Mouse (Mus musculus): ENCODE results near the gene Obp2a. TPM values are rescaled to one million over a fixed set of nuclear protein-coding genes. Genes with fewer than 3 reads are reported as not detected.
"Not testable (repeated sequence)": the region's sequence is repeated elsewhere in the genome, so short reads cannot be mapped to it uniquely, and the experiment has no call there.

Obp2a gene
- total RNA-seq, 2 experiments from 2014 or later, result not detected

DNA sequence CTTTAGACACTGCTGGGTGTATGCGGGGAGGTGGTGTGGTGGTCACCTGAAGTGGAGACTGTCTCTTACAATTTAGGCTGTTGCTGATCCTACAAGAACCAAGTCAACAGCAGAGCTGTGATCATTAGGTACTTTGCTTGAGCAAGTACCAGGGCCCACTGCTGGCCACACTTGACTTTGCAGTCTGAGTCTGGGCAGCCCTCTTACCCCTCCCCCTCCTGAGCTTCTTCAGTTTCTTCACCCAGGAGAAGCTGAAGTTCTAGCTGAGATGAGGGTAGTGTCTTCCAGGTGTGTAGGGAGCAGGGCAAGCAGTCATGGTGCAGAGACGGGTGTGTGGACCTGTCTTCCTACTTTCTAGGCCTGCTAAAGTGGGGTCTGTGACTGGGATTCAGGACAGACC is 8.3 kb downstream of the Obp2a start:
- intact Hi-C loops (cut with DNase I), result no loop called here
- DNase-seq, result no peak

DNA sequence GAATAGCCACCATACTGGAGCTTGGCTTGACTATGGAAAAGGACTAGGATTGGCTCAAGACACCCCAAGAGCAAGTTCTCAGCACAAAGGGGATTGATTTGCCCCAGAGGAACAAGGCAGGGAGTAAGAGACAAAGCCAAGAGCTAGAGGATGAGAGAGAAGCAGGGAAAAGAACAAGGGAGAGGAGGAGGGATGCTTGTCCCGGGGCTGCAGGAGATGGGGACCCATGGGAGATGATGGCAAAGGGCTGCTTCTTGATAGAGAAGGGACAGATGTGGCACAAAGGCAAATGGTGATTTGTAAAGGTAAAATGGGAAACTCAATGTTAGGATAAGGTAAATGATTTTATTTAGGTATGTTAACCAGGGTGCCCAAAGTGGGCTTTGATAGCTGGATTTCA is 9.2 kb downstream of the Obp2a start:
- DNase-seq; intact Hi-C loops (cut with DNase I): not testable (repeated sequence)

DNA sequence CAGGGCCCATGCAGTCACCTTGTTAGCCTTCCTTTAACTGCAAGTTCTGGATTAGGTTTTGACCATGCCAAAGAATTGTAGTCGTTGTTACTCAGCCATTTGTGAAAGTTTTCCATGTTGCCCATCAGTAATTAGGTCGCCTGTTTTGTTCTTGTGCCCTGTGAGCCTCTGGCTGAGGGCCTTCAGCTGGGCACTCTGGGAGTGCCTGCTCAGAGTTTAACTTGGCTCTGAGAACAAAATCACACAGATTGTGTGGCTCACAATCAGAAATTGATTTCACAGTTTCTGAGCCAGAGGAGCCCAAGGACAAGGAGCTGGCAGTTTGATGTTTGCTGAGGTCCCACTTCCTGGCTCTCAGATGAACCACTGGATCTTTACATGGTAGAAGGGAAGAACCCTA is 9.9 kb downstream of the Obp2a start:
- intact Hi-C loops (cut with DNase I), result loop anchor here (2.0 kb wide), 1 partner anchor 39 kb away; no protein-coding TSS in a partner anchor

DNA sequence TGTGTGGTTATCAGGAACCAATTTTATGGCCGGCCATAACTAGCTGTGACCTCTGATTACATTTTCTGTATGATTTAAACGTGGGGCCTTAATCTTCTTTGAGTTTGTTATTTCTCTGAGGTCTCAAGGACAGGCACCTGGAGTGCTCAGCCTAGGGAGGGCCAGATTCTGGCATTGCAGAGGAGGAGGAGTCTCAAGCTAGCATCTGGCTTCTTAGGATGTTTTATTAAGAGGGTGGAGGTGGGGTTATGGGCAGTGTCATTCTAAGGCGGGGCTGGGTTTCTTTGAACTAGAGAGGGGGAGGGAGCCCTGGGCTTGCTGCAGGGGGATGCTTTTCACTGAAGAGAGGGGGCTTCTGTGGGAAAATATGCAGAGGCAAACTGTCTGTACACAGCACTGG is 11.8 kb downstream of the Obp2a start:
- DNase-seq, result not testable (repeated sequence)
- intact Hi-C loops (cut with DNase I), result loop anchor here (2.0 kb wide), 1 partner anchor 37 kb away; no protein-coding TSS in a partner anchor

More for the DNA sequence above, 9.9 kb downstream of the Obp2a start:
- not testable (repeated sequence) for DNase-seq

DNA sequence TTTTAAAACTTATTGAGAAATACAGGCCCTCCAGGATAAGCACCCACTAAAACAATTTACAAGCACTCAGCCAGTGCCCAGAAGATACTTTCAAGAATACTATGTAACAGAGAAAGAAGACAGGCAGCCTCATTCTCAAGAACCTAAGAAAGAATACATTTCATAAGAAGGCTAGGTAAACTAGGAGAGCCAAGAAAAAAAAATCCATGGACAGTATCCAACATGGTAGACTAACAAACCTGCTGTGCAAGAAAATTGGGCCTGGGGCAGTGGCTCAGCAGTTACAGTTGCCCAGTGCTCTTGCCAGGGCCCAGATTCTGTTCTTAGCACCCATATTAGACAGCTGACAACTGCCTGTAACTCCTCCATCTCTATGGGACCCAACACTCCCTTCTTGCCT is 17.4 kb downstream of the Obp2a start:
- intact Hi-C loops (cut with DNase I), result no loop called here
- no peak for DNase-seq

DNA sequence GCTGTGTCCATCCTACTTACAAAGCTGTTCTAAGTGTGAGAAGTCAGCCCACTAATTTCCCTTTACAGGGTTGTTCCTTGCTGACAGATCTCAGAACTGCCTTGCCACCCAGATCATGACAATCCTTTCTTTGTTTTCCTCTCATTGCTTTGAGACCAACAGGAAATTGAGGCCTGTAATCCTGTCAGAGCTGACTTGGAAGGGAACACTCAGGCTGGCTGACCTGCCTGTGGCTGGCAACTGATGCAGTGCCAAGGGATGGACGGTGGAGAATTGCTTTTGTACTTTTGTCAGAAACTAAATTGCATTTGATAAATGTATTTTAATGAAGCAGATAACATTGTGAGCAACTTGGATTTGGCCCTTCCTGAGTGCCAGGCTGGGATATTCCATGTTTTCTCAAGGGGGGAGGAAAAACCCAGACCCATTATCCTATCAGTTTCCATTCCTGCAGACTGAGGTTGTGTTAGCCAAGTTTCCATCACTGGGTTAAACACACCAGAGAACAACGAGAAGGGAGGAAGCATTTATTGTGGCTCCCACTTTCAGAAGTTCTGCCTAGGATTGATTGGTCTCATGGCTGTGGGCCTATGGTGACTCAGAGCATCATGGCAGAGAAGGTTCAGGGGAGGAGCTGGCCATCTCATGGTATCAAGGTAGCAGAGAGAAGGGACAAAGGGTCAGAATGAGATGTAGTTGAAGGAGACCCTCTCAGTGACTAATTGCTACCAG is 33.5 kb downstream of the Obp2a start:
- DNase-seq, result no peak
- intact Hi-C loops (cut with DNase I), result no loop called here

DNA sequence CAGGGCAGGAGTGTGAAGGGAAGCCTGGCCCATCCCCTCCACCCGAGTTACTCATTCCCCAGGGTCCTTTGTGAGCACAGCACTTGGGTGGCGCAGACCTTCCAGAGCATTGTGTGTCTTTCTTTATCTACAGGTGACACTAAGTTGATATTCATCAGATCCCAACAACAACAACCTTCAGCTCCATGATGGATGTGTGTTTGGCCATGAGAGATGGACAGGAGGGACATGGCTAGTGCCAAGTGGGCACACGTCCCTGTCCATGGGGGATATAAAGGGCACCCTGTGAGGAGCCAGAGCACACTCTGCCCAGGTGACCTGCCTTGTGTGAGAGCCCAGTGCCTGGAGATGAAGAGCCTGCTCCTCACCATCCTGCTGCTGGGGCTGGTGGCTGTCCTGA is 36.9 kb downstream of the Obp2a start, which contains the start of gene Obp2b:
Obp2b (plus strand) TSS at position 301 of the 400 bp plus-strand sequence.
- intact Hi-C loops (cut with DNase I); DNase-seq: not testable (repeated sequence)

DNA sequence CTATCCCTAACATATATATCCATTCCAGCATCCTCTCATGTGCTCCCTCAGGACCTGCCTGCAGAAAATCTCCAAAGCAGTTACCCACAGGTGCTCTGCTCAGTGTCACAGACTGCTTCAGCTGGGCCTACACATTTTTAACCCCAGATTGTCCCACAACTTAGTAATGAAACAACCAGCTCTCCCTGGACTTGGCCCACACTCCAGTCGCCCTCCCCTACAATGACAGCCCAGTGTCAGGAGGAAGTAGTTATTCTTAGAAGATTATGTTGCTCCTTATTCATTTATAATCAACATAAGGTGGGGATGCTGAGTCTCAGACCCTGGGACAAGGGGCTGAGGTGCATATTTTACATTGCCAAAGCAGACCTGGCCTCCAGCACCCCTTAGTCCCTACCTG is 41.8 kb downstream of the Obp2a start:
- intact Hi-C loops (cut with DNase I), result no loop called here
- DNase-seq, result no peak

Other genes starting within 250 kb of the Obp2a start
- gene Clic3, start 243.2 kb upstream of the Obp2a start, total RNA-seq (2021), result 1 to 10 TPM; 1.2 to 1.6 TPM
- 10 to 100 TPM; 23.0 to 23.4 TPM for gene Paxx, start 238.9 kb upstream of the Obp2a start, total RNA-seq (2021)
- gene Ptgds, start 230.0 kb upstream of the Obp2a start, total RNA-seq (2021), result 100 to 1,000 TPM; 189 to 202 TPM
- not detected for gene Lcn12, start 206.1 kb upstream of the Obp2a start, total RNA-seq (2021)
- 10 to 100 TPM; 82.7 to 92.8 TPM for gene Fbxw5, start 199.3 kb upstream of the Obp2a start, total RNA-seq (2021)
- gene C8g, start 198.3 kb upstream of the Obp2a start, total RNA-seq (2021), result 1 to 10 TPM; 1.5 to 1.6 TPM
- 10 to 100 TPM; 14.3 to 14.6 TPM for gene Traf2, start 153.1 kb upstream of the Obp2a start, total RNA-seq (2021)
- 100 to 1,000 TPM; 215 to 227 TPM for gene Edf1, start 142.2 kb upstream of the Obp2a start, total RNA-seq (2021)
- 1 to 10 TPM in 1 of 2 experiments, under 1 TPM in 1; 0.65 to 2.5 TPM for gene Mamdc4, start 125.2 kb upstream of the Obp2a start, total RNA-seq (2021)
- gene Phpt1, start 124.8 kb upstream of the Obp2a start, total RNA-seq (2021), result 10 to 100 TPM; 64.1 to 67.4 TPM
- gene Ajm1, start 118.3 kb upstream of the Obp2a start, total RNA-seq (2021), result under 1 TPM; 0.08 TPM
- 10 to 100 TPM; 60.9 to 62.5 TPM for gene Rabl6, start 91.5 kb upstream of the Obp2a start, total RNA-seq (2021)
- gene Ccdc183, start 82.4 kb upstream of the Obp2a start, total RNA-seq (2021), result not detected
- 10 to 100 TPM; 24.1 to 29.5 TPM for gene Tmem141, start 78.0 kb upstream of the Obp2a start, total RNA-seq (2021)
- 1 to 10 TPM; 5.2 to 7.5 TPM for gene Fcna, start 72.0 kb upstream of the Obp2a start, total RNA-seq (2021)
- under 1 TPM in 1 of 2 experiments, not detected in 1; 0.73 TPM for gene Lcn8, start 46.9 kb upstream of the Obp2a start, total RNA-seq (2021)
- not detected for gene Lcn5, start 42.1 kb upstream of the Obp2a start, total RNA-seq (2021)
- not detected for gene Lcn6, start 23.3 kb upstream of the Obp2a start, total RNA-seq (2021)
- not detected for gene Lcn10, start 17.3 kb upstream of the Obp2a start, total RNA-seq (2021)
- gene Bmyc, start 6.7 kb downstream of the Obp2a start, total RNA-seq (2021), result 10 to 100 TPM; 12.2 to 13.4 TPM
- gene Obp2b, start 37.0 kb downstream of the Obp2a start, total RNA-seq (2021), result not detected
- not detected for gene Lcn3, start 65.5 kb downstream of the Obp2a start, total RNA-seq (2021)
- not detected for gene Lcn11, start 77.0 kb downstream of the Obp2a start, total RNA-seq (2021)
- not detected for gene Gm13539, start 82.2 kb downstream of the Obp2a start, total RNA-seq (2021)
- gene Glt6d1, start 115.8 kb downstream of the Obp2a start, total RNA-seq (2021), result not detected
- gene Lcn9, start 123.1 kb downstream of the Obp2a start, total RNA-seq (2021), result not detected
- not detected for gene Sohlh1, start 147.2 kb downstream of the Obp2a start, total RNA-seq (2021)
- gene Kcnt1, start 163.7 kb downstream of the Obp2a start, total RNA-seq (2021), result under 1 TPM; 0.22 to 0.27 TPM